Mouse (Mus musculus): ENCODE data around the gene Agap2. TPM values are rescaled to one million over a fixed set of nuclear protein-coding genes. Genes with fewer than 3 reads are reported as not detected.
"Not testable (repeated sequence)": the region's sequence is repeated elsewhere in the genome, so short reads cannot be mapped to it uniquely, and the experiment has no call there.

The Agap2 gene
- polyA plus RNA-seq, 1 experiment from 2014 or later = 8.1 TPM

GRCm38 (mm10) chr10:127070190-127071121, 4.6 kb upstream of the Agap2 start, which contains the start of gene Tspan31:
Gene Tspan31 (minus strand): TSS chr10:127070264.
- ATAC-seq (ENCODE audit: low FRiP score, low TSS enrichment) = peak; percentile 91
- WGBS = 2% methylated on average over 36 of the region's 36 CpGs
- peak within 1 kb of the TSS; percentile 54 for H3K4me3 ChIP-seq (replicated peaks; ENCODE audit: low read depth, low read length)

GRCm38 (mm10) chr10:127071203-127071602, 3.9 kb upstream of the Agap2 start:
- ATAC-seq (ENCODE audit: low FRiP score, low TSS enrichment) (no peak), DNase-seq (no peak)
- Histone ChIP-seq H3K9me3 (ENCODE audit: control insufficient read depth, low read length) (no peaks in the 10 kb centered on the region), H3K36me3 (ENCODE audit: control insufficient read depth, insufficient read depth, low read length) (peaks cover 22% of the 10 kb centered on the region), H3K4me2 (ENCODE audit: low read length) (peak overlapping the region; percentile 95), H3K27me3 (ENCODE audit: control insufficient read depth, insufficient read depth, low read length) (no peaks in the 10 kb centered on the region), H3K27ac (replicated peaks; ENCODE audit: low read depth, low read length) (peak overlapping the region; percentile 77; the same call in 1 of the 2 replicates), H3K4me1 (ENCODE audit: control insufficient read depth, insufficient read depth, low read length) (peaks cover 14% of the 10 kb centered on the region), H3K9ac (replicated peaks; ENCODE audit: low read length) (peak overlapping the region; percentile 74), H3K4me3 (replicated peaks; ENCODE audit: low read depth, low read length) (peak overlapping the region; percentile 54)
- 83% methylated on average over 9 of the region's 9 CpGs for whole genome bisulfite sequencing

More at GRCm38 (mm10) chr10:127070190-127071121, 4.6 kb upstream of the Agap2 start, which contains the start of gene Tspan31:
- peak within 1 kb of the TSS; percentile 85 for H3K27ac ChIP-seq (replicated peaks; ENCODE audit: low read depth, low read length)
- peaks cover 14% of the 10 kb centered on the region for H3K4me1 ChIP-seq (ENCODE audit: control insufficient read depth, insufficient read depth, low read length)
- no peaks in the 10 kb centered on the region for H3K9me3 ChIP-seq (ENCODE audit: control insufficient read depth, low read length)
- no peaks in the 10 kb centered on the region for H3K27me3 ChIP-seq (ENCODE audit: control insufficient read depth, insufficient read depth, low read length)
- DNase-seq = peak; percentile 97
- peak within 1 kb of the TSS; percentile 95 for H3K4me2 ChIP-seq (ENCODE audit: low read length)
- peak within 1 kb of the TSS; percentile 74 for H3K9ac ChIP-seq (replicated peaks; ENCODE audit: low read length)
- H3K36me3 ChIP-seq (ENCODE audit: control insufficient read depth, insufficient read depth, low read length) = peaks cover 30% of the 10 kb centered on the region

- not testable (repeated sequence) for H3K4me2 ChIP-seq (ENCODE audit: low read length); H3K27ac ChIP-seq (replicated peaks; ENCODE audit: low read depth, low read length); H3K9me3 ChIP-seq (ENCODE audit: control insufficient read depth, low read length); H3K27me3 ChIP-seq (ENCODE audit: control insufficient read depth, insufficient read depth, low read length); H3K4me3 ChIP-seq (replicated peaks; ENCODE audit: low read depth, low read length); H3K9ac ChIP-seq (replicated peaks; ENCODE audit: low read length); DNase-seq; ATAC-seq (ENCODE audit: low FRiP score, low TSS enrichment)
- WGBS = 85% methylated on average over 4 of the region's 4 CpGs
- Histone ChIP-seq H3K4me1 (ENCODE audit: control insufficient read depth, insufficient read depth, low read length) (peaks cover 14% of the 10 kb centered on the region), H3K36me3 (ENCODE audit: control insufficient read depth, insufficient read depth, low read length) (peaks cover 12% of the 10 kb centered on the region)
Observed at GRCm38 (mm10) chr10:127072270-127072669, 2.8 kb upstream of the Agap2 start.

- H3K4me2 ChIP-seq (ENCODE audit: low read length); H3K9ac ChIP-seq (replicated peaks; ENCODE audit: low read length); H3K4me3 ChIP-seq (replicated peaks; ENCODE audit: low read depth, low read length); H3K36me3 ChIP-seq (ENCODE audit: control insufficient read depth, insufficient read depth, low read length); H3K9me3 ChIP-seq (ENCODE audit: control insufficient read depth, low read length); ATAC-seq (ENCODE audit: low FRiP score, low TSS enrichment); DNase-seq; H3K27me3 ChIP-seq (ENCODE audit: control insufficient read depth, insufficient read depth, low read length); H3K27ac ChIP-seq (replicated peaks; ENCODE audit: low read depth, low read length): not testable (repeated sequence)
- 92% methylated on average over 2 of the region's 2 CpGs for WGBS
- peaks cover 20% of the 10 kb centered on the region for H3K4me1 ChIP-seq (ENCODE audit: control insufficient read depth, insufficient read depth, low read length)
Observed at GRCm38 (mm10) chr10:127072969-127073368, 2.1 kb upstream of the Agap2 start.

- H3K36me3 ChIP-seq (ENCODE audit: control insufficient read depth, insufficient read depth, low read length) = no peaks in the 10 kb centered on the region
- WGBS = 97% methylated on average over 1 of the region's 1 CpGs
- DNase-seq = no peak
Observed at GRCm38 (mm10) chr10:127073981-127074380, 1.1 kb upstream of the Agap2 start.

GRCm38 (mm10) chr10:127075651-127076050, 567 bp downstream of the Agap2 start:
- H3K27ac ChIP-seq (replicated peaks; ENCODE audit: low read depth, low read length) = no peak overlapping the region
- no peak for DNase-seq
- no peak overlapping the region for H3K9ac ChIP-seq (replicated peaks; ENCODE audit: low read length)
- no peak for ATAC-seq (ENCODE audit: low FRiP score, low TSS enrichment)
- H3K4me1 ChIP-seq (ENCODE audit: control insufficient read depth, insufficient read depth, low read length) = peaks cover 26% of the 10 kb centered on the region
- H3K4me3 ChIP-seq (replicated peaks; ENCODE audit: low read depth, low read length) = no peak overlapping the region
- no peaks in the 10 kb centered on the region for H3K9me3 ChIP-seq (ENCODE audit: control insufficient read depth, low read length)
- H3K4me2 ChIP-seq (ENCODE audit: low read length) = no peak overlapping the region
- no peaks in the 10 kb centered on the region for H3K36me3 ChIP-seq (ENCODE audit: control insufficient read depth, insufficient read depth, low read length)
- H3K27me3 ChIP-seq (ENCODE audit: control insufficient read depth, insufficient read depth, low read length) = 0 out of 2 replicates have a peak, but pooled peaks cover 13% of the 10 kb centered on the region
- WGBS = 82% methylated on average over 8 of the region's 8 CpGs

More at GRCm38 (mm10) chr10:127073981-127074380, 1.1 kb upstream of the Agap2 start:
- H3K9ac ChIP-seq (replicated peaks; ENCODE audit: low read length) = no peak overlapping the region
- H3K4me2 ChIP-seq (ENCODE audit: low read length) = no peak overlapping the region
- no peak for ATAC-seq (ENCODE audit: low FRiP score, low TSS enrichment)
- H3K9me3 ChIP-seq (ENCODE audit: control insufficient read depth, low read length) = no peaks in the 10 kb centered on the region
- no peaks in the 10 kb centered on the region for H3K27me3 ChIP-seq (ENCODE audit: control insufficient read depth, insufficient read depth, low read length)
- no peak overlapping the region for H3K27ac ChIP-seq (replicated peaks; ENCODE audit: low read depth, low read length)
- no peak overlapping the region for H3K4me3 ChIP-seq (replicated peaks; ENCODE audit: low read depth, low read length)
- peaks cover 22% of the 10 kb centered on the region for H3K4me1 ChIP-seq (ENCODE audit: control insufficient read depth, insufficient read depth, low read length)

GRCm38 (mm10) chr10:127076082-127076481, 998 bp downstream of the Agap2 start:
- Histone ChIP-seq H3K4me2 (ENCODE audit: low read length) (no peak overlapping the region), H3K9ac (replicated peaks; ENCODE audit: low read length) (no peak overlapping the region), H3K36me3 (ENCODE audit: control insufficient read depth, insufficient read depth, low read length) (no peaks in the 10 kb centered on the region), H3K9me3 (ENCODE audit: control insufficient read depth, low read length) (no peaks in the 10 kb centered on the region), H3K4me1 (ENCODE audit: control insufficient read depth, insufficient read depth, low read length) (peaks cover 26% of the 10 kb centered on the region), H3K27me3 (ENCODE audit: control insufficient read depth, insufficient read depth, low read length) (0 out of 2 replicates have a peak, but pooled peaks cover 14% of the 10 kb centered on the region), H3K27ac (replicated peaks; ENCODE audit: low read depth, low read length) (no peak overlapping the region), H3K4me3 (replicated peaks; ENCODE audit: low read depth, low read length) (no peak overlapping the region)
- DNase-seq (no peak), ATAC-seq (ENCODE audit: low FRiP score, low TSS enrichment) (no peak)
- WGBS = 59% methylated on average over 4 of the region's 4 CpGs

- Histone ChIP-seq H3K9me3 (ENCODE audit: control insufficient read depth, low read length) (no peaks in the 10 kb centered on the region), H3K27me3 (ENCODE audit: control insufficient read depth, insufficient read depth, low read length) (0 out of 2 replicates have a peak, but pooled peaks cover 14% of the 10 kb centered on the region), H3K36me3 (ENCODE audit: control insufficient read depth, insufficient read depth, low read length) (no peaks in the 10 kb centered on the region), H3K9ac (replicated peaks; ENCODE audit: low read length) (peak overlapping the region; percentile 60), H3K4me1 (ENCODE audit: control insufficient read depth, insufficient read depth, low read length) (peaks cover 37% of the 10 kb centered on the region), H3K4me3 (replicated peaks; ENCODE audit: low read depth, low read length) (peak overlapping the region; percentile 88), H3K4me2 (ENCODE audit: low read length) (peak overlapping the region; percentile 93), H3K27ac (replicated peaks; ENCODE audit: low read depth, low read length) (peak overlapping the region; percentile 92)
- WGBS = 5% methylated on average over 10 of the region's 10 CpGs
- ATAC-seq (ENCODE audit: low FRiP score, low TSS enrichment) (no peak), DNase-seq (peak; percentile 47)
Observed at GRCm38 (mm10) chr10:127077515-127077914, 2.4 kb downstream of the Agap2 start.
